Mouse (Mus musculus) neural tube, embryonic 14.5 days (tissue): ENCODE measurements at regions not wholly inside any gene's neighbourhood (a gene's known extent, or its start where the extent isn't known, plus 50 kb on each side); places are given as distances from the start of the nearest gene placed in this dataset.

Experiments used
- ATAC-seq: fragments of 200-750 bp; cut with Nextera tagmentation; 2 replicates; pipeline ENCODE4 v1.8.0; 2017; ENCODE audit warnings: low read depth, mild to moderate bottlenecking, moderate TSS enrichment, moderate library complexity
- H3K27ac ChIP-seq: fragments of 300-500 bp; sonication (generic); 2 replicates; pipeline ENCODE4 v1.5.1; 2014; ENCODE audit warnings: low read depth, mild to moderate bottlenecking, control low read depth, low read length, moderate library complexity, mixed read lengths
- H3K27me3 ChIP-seq: fragments of 300-500 bp; sonication (generic); 2 replicates; pipeline ENCODE4 v1.6.1; 2014; ENCODE audit warnings: low read length; ENCODE audit not compliant: control insufficient read depth, insufficient read depth
- H3K36me3 ChIP-seq: fragments of 300-500 bp; sonication (generic); 2 replicates; pipeline ENCODE4 v1.6.1; 2014; ENCODE audit warnings: low read length, mixed read lengths; ENCODE audit not compliant: control insufficient read depth, insufficient read depth
- H3K4me1 ChIP-seq: fragments of 300-500 bp; sonication (generic); 2 replicates; pipeline ENCODE4 v1.6.1; 2014; ENCODE audit warnings: low read length; ENCODE audit not compliant: control insufficient read depth, insufficient read depth
- H3K4me2 ChIP-seq: fragments of 300-500 bp; sonication (generic); 2 replicates; pipeline ENCODE4 v1.6.1; 2014; ENCODE audit warnings: mild to moderate bottlenecking, low read depth, low read length, control low read depth
- H3K4me3 ChIP-seq: fragments of 300-500 bp; sonication (generic); 2 replicates; pipeline ENCODE4 v1.5.1; 2014; ENCODE audit warnings: low read depth, low read length, control low read depth, mixed read lengths
- H3K9ac ChIP-seq: fragments of 300-500 bp; sonication (generic); replicated peaks from 2 replicates; pipeline ENCODE4 v1.6.1; 2014; ENCODE audit warnings: low read depth, mild to moderate bottlenecking, control low read depth, low read length, mixed read lengths
- H3K9me3 ChIP-seq: fragments of 300-500 bp; sonication (generic); 2 replicates; pipeline ENCODE4 v1.6.1; 2016; ENCODE audit warnings: low read length; ENCODE audit not compliant: control insufficient read depth
- WGBS: fragments of 180-500 bp; shearing (Covaris S2); extraction: QIAGEN DNeasy Blood & Tissue Kit; methylation state at CpG from one replicate; pipeline ENCODE4 v1.1.7; 2014; 5-methylcytosine and 5-hydroxymethylcytosine counted together

- 86% methylated on average over 3 of the region's 3 CpGs for WGBS
- ATAC-seq, result no peak
Observed at GRCm38 (mm10) chr10:55641332-55641731, 465.4 kb upstream of the Msl3l2 start.

More at GRCm38 (mm10) chr10:55641332-55641731, 465.4 kb upstream of the Msl3l2 start:
- Histone ChIP-seq H3K27me3 (no peaks in the 10 kb centered on the region), H3K9me3 (no peaks in the 10 kb centered on the region), H3K9ac (no peak overlapping the region), H3K27ac (no peak overlapping the region), H3K4me2 (no peak overlapping the region), H3K4me1 (no peaks in the 10 kb centered on the region), H3K36me3 (no peaks in the 10 kb centered on the region), H3K4me3 (no peak overlapping the region)
